Mouse (Mus musculus) thymus, postnatal 4 days (tissue): ENCODE measurements around the gene Tmem201.
A peak's percentile ranks its signal among the peaks of the same experiment; 100 is the strongest.
"Not testable (repeated sequence)": the region's sequence is repeated elsewhere in the genome, so short reads cannot be mapped to it uniquely, and the experiment has no call there.

Source experiments
- DNase-seq: peaks from one replicate; pipeline ENCODE4 v3.0.0; 2021

Tmem201 gene

DNA sequence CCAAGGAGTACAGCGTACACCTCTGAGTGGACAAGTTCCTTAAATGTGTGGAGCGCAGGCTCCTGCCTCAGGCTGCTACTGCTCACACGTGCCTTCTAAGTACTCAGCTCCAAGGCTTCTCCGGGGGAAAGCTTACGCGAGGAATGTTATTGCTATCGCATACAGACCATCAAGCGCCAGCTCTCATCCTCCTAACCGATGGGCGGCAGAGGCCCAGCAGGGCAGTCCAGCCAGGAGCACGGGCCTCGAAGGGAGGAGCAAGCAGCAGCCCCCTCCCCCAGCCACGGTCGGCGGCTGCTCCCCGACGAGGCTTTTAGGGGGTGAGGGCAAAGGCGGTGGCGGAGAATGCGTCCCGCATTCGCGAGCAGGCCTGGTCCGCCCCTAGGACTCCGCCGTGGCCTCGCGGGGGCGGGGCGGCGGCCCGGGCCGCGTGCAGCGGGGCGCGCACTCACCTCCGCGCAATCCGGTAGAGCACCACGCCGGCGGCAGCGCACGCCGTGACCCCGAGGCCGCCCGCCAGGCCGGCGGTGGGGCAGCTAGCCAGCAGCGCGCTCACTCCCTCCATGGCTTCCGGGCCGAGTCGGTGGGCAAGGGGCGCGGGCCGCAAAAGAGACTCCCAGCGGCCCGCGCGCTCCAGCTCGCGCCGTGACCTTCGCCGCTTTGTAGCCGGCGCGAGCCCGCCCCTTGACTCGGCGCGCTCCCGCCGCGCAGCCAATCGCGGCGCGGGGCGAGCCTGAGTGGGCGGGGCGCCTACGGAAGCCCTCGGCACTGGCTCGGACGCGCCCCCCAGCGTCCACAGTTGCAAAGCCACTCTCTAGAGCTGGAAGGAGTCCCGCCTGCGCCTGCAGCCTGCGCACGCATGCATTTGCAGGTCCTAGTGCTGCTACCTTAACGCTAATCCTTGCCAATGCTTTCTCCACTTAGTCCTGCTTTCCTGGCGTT is at the start of gene Tmem201:
Gene Tmem201 (minus strand): TSS at position 662 of the 942 bp plus-strand sequence.
- DNase-seq = peak; percentile 99

DNA sequence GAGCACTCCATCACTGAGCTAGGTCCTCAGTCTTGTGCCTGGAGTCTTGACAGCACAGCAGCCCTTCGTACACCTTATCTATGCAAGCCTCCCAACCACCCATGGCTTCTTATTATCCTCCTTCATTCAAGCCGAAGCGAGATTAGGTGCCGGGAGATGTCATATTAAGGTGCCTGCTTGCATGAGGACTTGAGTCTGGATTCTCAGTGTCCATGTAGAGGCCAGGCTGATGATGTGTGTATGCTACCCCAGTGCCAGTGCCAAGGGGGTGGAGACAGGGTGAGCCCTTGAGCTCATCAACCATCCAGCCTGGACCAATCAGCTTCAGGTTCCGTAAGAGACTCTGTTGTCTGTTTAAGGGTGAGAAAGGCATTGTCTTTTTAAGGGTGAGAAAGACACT is 47.1 kb upstream of the Tmem201 start:
- no peak for DNase-seq

DNA sequence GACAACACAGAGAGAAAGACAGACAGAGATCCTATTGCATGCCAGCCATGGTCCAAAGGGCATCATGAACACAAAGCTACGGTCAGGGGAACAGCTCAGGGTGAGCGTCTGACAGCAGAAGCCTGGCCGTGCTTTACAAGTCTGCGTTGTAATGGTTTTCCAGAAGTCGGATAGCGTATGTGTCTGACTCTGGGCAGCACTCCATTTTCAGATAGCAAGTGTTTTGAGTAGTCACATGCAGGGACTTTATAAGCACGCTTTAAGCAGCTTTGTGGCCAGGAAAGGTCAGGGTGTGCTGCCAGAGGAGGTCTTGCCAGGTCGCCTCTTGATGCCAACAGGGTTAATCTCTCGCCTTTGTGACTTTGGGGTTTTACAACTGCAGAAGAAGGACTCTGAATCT is 46.5 kb upstream of the Tmem201 start:
- DNase-seq = no peak

DNA sequence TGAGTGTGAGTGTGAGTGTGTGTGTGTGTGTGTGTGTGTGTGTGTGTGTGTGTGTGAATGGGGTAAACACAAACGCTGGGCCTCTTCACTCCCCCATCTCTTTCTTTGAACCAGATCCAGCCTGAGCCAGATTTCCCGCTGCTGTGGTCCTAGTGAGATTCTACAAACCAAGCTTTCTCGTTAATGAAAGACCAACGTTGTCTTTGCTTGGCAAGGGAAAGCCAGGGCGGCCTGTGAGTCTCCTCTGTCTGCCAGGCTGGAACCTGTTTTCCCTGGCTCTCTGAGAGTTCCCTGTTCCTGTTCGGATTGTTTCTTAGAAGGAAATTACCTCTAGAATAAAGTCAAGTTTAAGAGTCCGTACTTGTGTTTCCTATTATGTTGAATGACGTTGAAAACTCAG is 45.1 kb upstream of the Tmem201 start:
- no peak for DNase-seq

DNA sequence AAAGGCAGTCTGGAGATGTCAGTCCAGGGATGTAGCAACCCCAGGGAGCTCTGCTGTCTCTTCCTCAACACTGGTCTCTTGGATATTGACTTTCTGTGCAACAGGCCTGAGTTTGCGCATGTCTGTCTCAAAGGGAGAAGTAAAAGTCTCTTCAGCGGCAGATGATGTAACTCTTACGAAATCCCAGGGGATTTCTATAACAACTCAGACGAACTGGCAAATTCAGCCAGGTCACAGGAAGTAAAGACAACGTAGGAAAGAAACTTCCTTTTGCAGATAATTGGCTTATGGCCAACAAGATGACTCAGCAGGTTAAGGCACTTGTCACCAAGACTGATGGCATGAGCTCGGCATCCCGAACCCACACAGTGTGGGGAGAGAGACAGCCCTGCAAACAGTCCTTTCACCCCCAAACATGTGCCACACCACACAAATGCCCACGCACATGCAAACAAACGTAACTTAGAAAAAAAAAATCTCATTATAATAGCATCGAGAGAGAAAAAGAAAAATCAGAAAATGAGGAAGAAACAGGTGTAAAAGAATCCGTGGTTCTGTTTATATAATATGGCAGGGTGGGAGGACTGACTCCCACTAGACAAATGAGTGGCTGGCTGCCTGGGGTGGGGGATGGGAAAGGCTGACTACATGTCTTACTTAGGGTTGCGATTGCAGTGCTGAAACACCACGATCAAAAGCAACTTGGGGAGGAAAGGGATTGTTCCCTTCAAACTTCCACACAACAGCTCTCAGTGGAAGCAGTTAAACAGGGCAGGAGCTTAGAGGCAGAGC is 42.9 kb upstream of the Tmem201 start:
- no peak for DNase-seq

- no peak for DNase-seq
Observed at GRCm38 (mm10) chr4:149779966-149780365, 42.1 kb upstream of the Tmem201 start.

DNA sequence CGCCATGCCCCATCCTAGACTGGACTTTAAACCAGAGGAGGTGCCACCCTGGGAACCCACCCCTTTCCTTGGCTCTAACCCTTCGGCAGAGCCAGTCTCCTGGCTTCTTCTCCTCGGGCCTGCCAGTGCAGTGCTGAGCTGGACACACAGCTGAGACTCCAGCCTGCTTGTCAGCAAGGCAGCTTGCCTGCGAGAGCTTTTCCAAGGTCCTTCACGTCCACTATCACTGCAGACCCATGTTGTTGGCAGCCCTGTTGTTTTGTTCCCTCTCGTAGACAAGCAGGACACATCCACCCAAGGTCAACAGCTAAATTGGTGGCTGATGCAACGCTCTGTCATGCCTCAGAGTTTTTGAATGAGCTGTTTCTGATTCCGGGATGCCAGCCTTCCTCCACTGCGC is 39.3 kb upstream of the Tmem201 start:
- no peak for DNase-seq

- DNase-seq = no peak
Observed at GRCm38 (mm10) chr4:149775760-149776362, 38.0 kb upstream of the Tmem201 start.

DNA sequence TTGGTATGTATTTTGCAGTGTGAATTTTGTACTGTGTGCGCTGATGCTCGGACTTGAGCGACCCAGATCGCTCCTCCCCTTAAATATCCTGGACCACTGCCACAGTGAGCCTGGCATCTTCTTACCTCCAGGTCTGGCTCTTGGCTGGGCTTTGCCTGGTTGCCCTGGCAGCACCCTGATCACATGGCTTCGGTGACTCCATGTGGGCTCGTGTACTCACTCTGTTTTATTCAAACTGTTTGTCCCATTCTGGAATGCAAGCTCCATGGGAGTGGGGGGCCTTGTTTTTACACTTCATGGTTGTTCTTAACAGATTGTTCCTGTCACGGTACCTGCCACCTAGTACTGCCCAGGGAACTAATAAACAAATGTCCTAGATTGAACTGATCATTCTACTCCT is 37.5 kb upstream of the Tmem201 start:
- DNase-seq = no peak

DNA sequence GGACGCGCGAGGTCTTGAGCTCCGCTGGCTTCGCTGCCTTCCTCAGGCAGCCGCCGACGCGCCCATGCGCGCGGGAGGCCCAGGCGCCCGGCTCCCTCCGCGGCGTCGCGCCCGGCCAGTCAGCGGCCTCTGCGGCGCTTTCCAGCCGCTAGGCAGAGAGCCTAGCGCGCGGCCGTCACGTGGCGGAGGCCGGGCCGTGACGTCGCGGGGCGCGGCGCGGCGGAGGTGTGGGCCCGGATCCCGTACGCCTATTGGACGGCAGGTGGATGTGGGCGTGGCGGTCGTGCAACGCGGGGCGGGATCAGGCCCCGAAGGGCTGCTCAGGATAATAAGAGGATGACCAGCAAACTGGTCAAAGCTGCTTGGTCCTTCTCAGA is 36.2 kb upstream of the Tmem201 start, which contains the start of gene Slc25a33:
Gene Slc25a33 (minus strand): TSS at position 184 of the 377 bp plus-strand sequence.
- DNase-seq = peak; percentile 94

GRCm38 (mm10) chr4:149773408-149774093 is 35.7 kb upstream of the Tmem201 start:
- DNase-seq = no peak

DNA sequence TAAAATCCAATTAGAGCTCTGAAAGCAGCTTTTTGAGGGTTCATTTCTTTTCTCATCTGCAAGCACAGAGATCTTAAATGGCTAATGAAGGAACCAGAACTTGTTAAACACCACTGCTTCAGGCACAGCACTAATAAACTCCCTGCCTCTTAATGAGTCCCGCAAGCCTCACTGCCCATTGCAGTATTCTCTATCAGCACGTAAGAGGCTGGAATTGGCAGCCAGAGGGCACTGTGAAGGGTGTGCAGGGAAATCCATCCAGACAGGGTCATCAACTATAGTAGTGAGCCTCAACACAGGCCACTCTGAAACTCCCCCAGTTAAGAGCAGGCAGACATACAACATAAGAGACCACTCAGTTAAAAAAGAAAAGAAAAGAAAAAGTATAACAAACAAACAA is 34.5 kb upstream of the Tmem201 start:
- no peak for DNase-seq

- DNase-seq = no peak
Observed at GRCm38 (mm10) chr4:149765201-149765600, 27.4 kb upstream of the Tmem201 start.

- no peak for DNase-seq
Observed at GRCm38 (mm10) chr4:149763335-149763734, 25.5 kb upstream of the Tmem201 start.

DNA sequence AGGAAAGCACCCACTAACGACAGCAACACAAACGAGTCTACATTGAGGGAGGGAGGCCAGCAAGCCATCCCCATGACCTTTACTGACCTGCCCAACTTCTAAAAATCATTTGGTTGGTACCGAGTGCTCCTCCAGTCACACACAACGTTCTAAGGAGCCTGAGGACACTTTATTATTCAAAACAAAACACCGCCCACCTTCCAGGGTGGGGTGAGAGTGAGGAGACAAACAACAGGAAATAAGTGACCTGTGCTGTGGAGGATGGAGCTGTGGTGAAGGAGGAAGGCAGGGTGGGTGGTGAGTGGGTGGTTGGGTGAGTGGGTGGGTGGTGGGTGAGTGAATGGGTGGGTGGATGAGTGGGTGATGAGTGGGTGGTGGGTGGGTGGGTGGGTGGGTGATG is 21.7 kb upstream of the Tmem201 start:
- no peak for DNase-seq

GRCm38 (mm10) chr4:149758423-149758822 is 20.6 kb upstream of the Tmem201 start:
- DNase-seq = no peak

- not testable (repeated sequence) for DNase-seq
Observed at GRCm38 (mm10) chr4:149756546-149756945, 18.7 kb upstream of the Tmem201 start.

DNA sequence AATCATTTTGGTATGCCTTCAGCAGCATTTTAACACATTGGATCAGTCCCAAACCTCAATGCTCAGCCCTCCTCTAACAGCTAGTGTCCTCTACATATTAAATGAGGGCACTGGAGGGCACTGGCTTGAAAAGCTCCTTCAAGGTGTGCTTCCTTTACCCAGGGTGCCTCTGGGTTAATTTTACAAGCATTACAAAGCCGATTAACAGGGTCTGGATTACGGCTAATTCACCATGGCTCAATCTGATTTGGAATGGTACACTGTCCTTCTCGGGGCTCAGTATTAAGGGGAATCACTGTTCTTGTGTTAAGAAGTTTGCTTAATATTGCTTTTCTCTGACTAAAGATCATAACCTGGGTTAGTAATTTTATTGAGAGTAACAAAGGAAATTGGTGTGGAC is 15.0 kb upstream of the Tmem201 start:
- DNase-seq = no peak

DNA sequence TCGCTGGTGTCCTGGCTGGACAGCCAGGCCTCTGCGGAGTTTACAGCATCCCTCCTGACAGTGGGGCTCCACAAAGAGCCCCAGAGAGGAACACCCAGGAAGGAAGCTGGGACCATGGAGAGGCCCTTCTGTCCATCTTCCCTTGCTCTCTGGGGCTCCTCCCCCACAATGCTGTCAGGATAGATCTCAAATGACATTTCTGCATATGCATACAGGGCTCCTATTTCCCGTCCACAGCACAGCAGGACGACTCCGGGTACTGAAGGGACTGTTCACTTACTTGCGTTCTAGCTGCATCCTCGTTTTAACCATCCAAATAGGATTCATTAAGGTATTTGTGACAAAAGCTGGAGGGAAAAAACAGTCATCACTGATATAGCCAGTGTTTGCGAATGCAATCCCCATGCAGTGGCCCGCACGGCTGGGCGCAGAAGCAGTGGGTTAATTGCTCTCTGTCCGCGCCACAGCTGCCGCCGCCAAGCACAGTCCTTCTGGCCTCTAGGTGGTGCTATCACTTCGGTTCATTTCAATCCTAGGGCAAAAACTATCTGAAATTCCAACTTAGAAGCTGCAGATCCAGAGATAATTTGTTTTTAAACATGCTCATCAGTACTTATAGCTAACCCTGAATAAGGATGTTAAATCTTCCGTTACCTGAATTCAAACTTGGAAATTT is 14.4 kb upstream of the Tmem201 start:
- DNase-seq = peak; percentile 68

GRCm38 (mm10) chr4:149750671-149751070 is 12.8 kb upstream of the Tmem201 start:
- DNase-seq = no peak

DNA sequence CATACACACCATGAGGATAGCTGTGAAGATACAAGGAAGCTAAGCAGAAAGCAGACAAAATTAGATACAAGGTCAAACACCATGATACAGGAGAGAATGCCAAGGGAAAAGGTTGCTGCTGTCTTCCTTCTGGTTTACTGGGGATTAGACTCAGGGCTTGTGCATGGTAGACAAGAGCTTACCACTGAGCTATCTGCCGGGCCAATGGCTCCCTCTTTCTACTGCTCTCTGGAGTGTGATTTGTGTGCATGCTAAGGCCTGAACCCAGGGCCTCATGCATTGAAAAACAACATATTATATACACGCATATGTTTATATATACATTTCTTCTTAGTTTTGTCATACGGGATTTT is 11.8 kb upstream of the Tmem201 start:
- DNase-seq = not testable (repeated sequence)

- DNase-seq = no peak
Observed at GRCm38 (mm10) chr4:149749003-149749662, 11.3 kb upstream of the Tmem201 start.
